Mouse (Mus musculus): ENCODE measurements at regions not wholly inside any gene's neighbourhood (a gene's known extent, or its start where the extent isn't known, plus 50 kb on each side); places are given as distances from the start of the nearest gene placed in this dataset.

- 87% methylated on average over 5 of the region's 5 CpGs for WGBS
- no peak for DNase-seq (ENCODE audit: low spot score)
- Histone ChIP-seq H3K9me3 (ENCODE audit: low read length) (no peaks in the 10 kb centered on the region), H3K4me2 (ENCODE audit: low read depth, low read length, poor library complexity, severe bottlenecking) (no peak overlapping the region), H3K4me1 (ENCODE audit: insufficient read depth, low read length) (no peaks in the 10 kb centered on the region), H3K36me3 (ENCODE audit: insufficient read depth, low read length) (no peaks in the 10 kb centered on the region), H3K4me3 (ENCODE audit: low read depth, low read length) (no peak overlapping the region), H3K27me3 (ENCODE audit: insufficient read depth, low read length) (no peaks in the 10 kb centered on the region), H3K9ac (replicated peaks; ENCODE audit: low read length, poor library complexity, severe bottlenecking) (no peak overlapping the region), H3K27ac (ENCODE audit: low read depth, low read length) (no peak overlapping the region)
- no peak for ATAC-seq (ENCODE audit: low FRiP score)
- no peak for TF ChIP-seq CTCF (IDR thresholded peaks at IDR 0.05)
Observed at GRCm38 (mm10) chr2:108980921-108981320, 299.6 kb upstream of the Kif18a start.

GRCm38 (mm10) chr2:109016223-109016622 lies 264.3 kb upstream of the Kif18a start:
- Histone ChIP-seq H3K27me3 (ENCODE audit: insufficient read depth, low read length) (no peaks in the 10 kb centered on the region), H3K4me1 (ENCODE audit: insufficient read depth, low read length) (no peaks in the 10 kb centered on the region), H3K4me2 (ENCODE audit: low read depth, low read length, poor library complexity, severe bottlenecking) (no peak overlapping the region), H3K27ac (ENCODE audit: low read depth, low read length) (no peak overlapping the region), H3K9me3 (ENCODE audit: low read length) (no peaks in the 10 kb centered on the region), H3K36me3 (ENCODE audit: insufficient read depth, low read length) (no peaks in the 10 kb centered on the region), H3K4me3 (ENCODE audit: low read depth, low read length) (no peak overlapping the region), H3K9ac (replicated peaks; ENCODE audit: low read length, poor library complexity, severe bottlenecking) (no peak overlapping the region)
- ATAC-seq (ENCODE audit: low FRiP score) (no peak), DNase-seq (ENCODE audit: low spot score) (no peak)
- no peak for TF ChIP-seq CTCF (IDR thresholded peaks at IDR 0.05)
- 47% methylated on average over 1 of the region's 1 CpGs for WGBS

DNA sequence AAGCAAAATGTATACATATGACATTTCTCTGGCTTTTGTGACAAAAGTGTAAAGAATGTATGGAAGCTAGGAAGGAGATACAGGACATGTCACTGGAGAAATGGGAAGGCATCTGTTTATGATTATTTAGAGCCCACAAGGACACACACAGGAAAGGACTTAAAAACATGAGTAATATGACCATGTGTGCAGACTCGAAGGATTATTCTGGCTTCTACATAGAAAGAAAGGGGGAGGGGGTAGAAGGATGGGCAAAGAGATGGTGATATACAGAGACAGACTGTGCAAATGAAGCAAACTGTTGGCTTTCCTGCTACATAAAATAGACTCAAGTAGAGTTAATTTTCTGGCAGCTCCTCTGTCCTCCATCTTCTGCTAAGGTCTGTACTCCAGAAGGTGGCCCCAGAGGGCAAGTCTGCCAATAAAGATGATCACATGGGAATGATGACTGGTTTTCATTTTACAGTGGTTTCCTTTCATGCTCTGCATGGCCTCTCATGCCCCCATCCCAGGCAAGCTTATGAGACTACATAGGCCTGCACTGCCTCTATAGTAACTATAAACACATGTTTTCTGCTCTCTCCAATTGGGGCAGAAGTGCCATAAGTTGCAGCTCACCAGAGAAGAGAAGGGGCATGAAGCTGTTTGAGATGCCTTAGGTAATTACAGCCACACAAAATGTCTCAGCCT lies 263.4 kb upstream of the Kif18a start:
- ATAC-seq (ENCODE audit: low FRiP score) (no peak), DNase-seq (ENCODE audit: low spot score) (no peak)
- Histone ChIP-seq H3K9ac (replicated peaks; ENCODE audit: low read length, poor library complexity, severe bottlenecking) (no peak overlapping the region), H3K27ac (ENCODE audit: low read depth, low read length) (no peak overlapping the region), H3K27me3 (ENCODE audit: insufficient read depth, low read length) (no peaks in the 10 kb centered on the region), H3K4me3 (ENCODE audit: low read depth, low read length) (no peak overlapping the region), H3K4me1 (ENCODE audit: insufficient read depth, low read length) (no peaks in the 10 kb centered on the region), H3K4me2 (ENCODE audit: low read depth, low read length, poor library complexity, severe bottlenecking) (no peak overlapping the region), H3K36me3 (ENCODE audit: insufficient read depth, low read length) (no peaks in the 10 kb centered on the region), H3K9me3 (ENCODE audit: low read length) (no peaks in the 10 kb centered on the region)
- WGBS, result 95% methylated on average over 1 of the region's 1 CpGs
- no peak for TF ChIP-seq CTCF (IDR thresholded peaks at IDR 0.05)

DNA sequence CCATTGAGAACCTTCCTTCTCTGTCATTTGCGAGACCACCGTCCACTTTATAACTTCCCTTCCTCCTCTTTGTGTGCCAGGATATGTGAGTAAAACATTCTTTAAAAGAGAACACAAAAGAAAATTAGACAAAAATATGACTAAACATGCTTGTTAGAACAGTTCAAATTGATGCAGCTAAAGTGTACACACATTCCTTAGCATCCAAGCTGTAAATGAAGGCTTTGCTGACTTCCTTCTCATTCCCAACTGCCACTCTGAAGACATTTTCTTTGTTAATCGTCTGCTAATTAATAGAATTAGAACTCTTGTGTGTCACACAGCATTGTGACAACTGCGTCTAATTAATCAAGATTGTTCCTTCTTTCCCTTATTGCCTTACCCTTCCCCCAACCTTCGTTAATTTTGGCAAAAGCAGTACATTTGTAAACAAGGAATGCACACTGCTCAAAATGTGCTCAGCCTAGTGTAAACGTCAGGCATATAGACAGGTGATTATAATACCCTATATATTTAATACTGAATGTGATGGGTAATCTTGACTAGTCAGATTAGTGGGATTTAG lies 242.3 kb upstream of the Kif18a start:
- no peak for ATAC-seq (ENCODE audit: low FRiP score)

More for the DNA sequence above, 242.3 kb upstream of the Kif18a start:
- no peaks in the 10 kb centered on the region for H3K4me1 ChIP-seq (ENCODE audit: insufficient read depth, low read length)
- H3K4me3 ChIP-seq (ENCODE audit: low read depth, low read length), result no peak overlapping the region
- no peak overlapping the region for H3K9ac ChIP-seq (replicated peaks; ENCODE audit: low read length, poor library complexity, severe bottlenecking)
- no peak overlapping the region for H3K4me2 ChIP-seq (ENCODE audit: low read depth, low read length, poor library complexity, severe bottlenecking)
- H3K9me3 ChIP-seq (ENCODE audit: low read length), result no peaks in the 10 kb centered on the region
- H3K36me3 ChIP-seq (ENCODE audit: insufficient read depth, low read length), result no peaks in the 10 kb centered on the region
- no peaks in the 10 kb centered on the region for H3K27me3 ChIP-seq (ENCODE audit: insufficient read depth, low read length)
- no peak overlapping the region for H3K27ac ChIP-seq (ENCODE audit: low read depth, low read length)
- no peak for DNase-seq (ENCODE audit: low spot score)
- no peak for TF ChIP-seq CTCF (IDR thresholded peaks at IDR 0.05)
- 75% methylated on average over 6 of the region's 6 CpGs for WGBS

All from midbrain, postnatal 0 days (tissue).